Mouse (Mus musculus) embryonic facial prominence, embryonic 14.5 days (tissue): ENCODE results near the gene BC052040. TPM values are rescaled to one million over a fixed set of nuclear protein-coding genes. Genes with fewer than 3 reads are reported as not detected.

Source experiments
- ATAC-seq: fragments of 200-750 bp; cut with Nextera tagmentation; 2 replicates; pipeline ENCODE4 v1.8.0; 2017; ENCODE audit warnings: low read depth, moderate number of reproducible peaks, moderate TSS enrichment
- DNase-seq: peaks from one replicate; pipeline ENCODE4 v3.0.0-alpha.2; 2015; ENCODE audit warnings: low spot score
- H3K27ac ChIP-seq: fragments of 300-500 bp; sonication (generic); replicated peaks from 2 replicates; pipeline ENCODE4 v1.5.1; 2014; ENCODE audit warnings: low read depth, mild to moderate bottlenecking, low read length, moderate library complexity
- H3K27me3 ChIP-seq: fragments of 300-500 bp; sonication (generic); replicated peaks from 2 replicates; pipeline ENCODE4 v1.6.1; 2014; ENCODE audit warnings: low read length; ENCODE audit not compliant: control insufficient read depth, insufficient read depth
- H3K36me3 ChIP-seq: fragments of 300-500 bp; sonication (generic); 2 replicates; pipeline ENCODE4 v1.6.1; 2014; ENCODE audit warnings: low read length, mixed read lengths; ENCODE audit not compliant: control insufficient read depth, insufficient read depth
- H3K4me1 ChIP-seq: fragments of 300-500 bp; sonication (generic); 2 replicates; pipeline ENCODE4 v1.6.1; 2014; ENCODE audit warnings: antibody characterized with exemption, low read length; ENCODE audit not compliant: control insufficient read depth, insufficient read depth
- H3K4me2 ChIP-seq: fragments of 300-500 bp; sonication (generic); 2 replicates; pipeline ENCODE4 v1.6.1; 2014; ENCODE audit warnings: low read depth, mild to moderate bottlenecking, low read length, moderate library complexity, mixed read lengths
- H3K4me3 ChIP-seq: fragments of 300-500 bp; sonication (generic); 2 replicates; pipeline ENCODE4 v1.5.1; 2014; ENCODE audit warnings: low read depth, mild to moderate bottlenecking, low read length
- H3K9ac ChIP-seq: fragments of 300-500 bp; sonication (generic); 2 replicates; pipeline ENCODE4 v1.6.1; 2014; ENCODE audit warnings: low read depth, mild to moderate bottlenecking, low read length, moderate library complexity, mixed read lengths
- H3K9me3 ChIP-seq: fragments of 300-500 bp; sonication (generic); 2 replicates; pipeline ENCODE4 v1.6.1; 2016; ENCODE audit warnings: low read length; ENCODE audit not compliant: control insufficient read depth
- WGBS: fragments of 180-500 bp; shearing (Covaris S2); extraction: QIAGEN DNeasy Blood & Tissue Kit; methylation state at CpG from one replicate; pipeline ENCODE4 v1.1.7; 2014; 5-methylcytosine and 5-hydroxymethylcytosine counted together
- polyA plus RNA-seq: library from polyadenylated mRNA; unstranded; fragments of >200 nt; fragmentation: Nextera tagmentation; extraction: Ambion mirVana; gene quantifications from 2 replicates; pipeline ENCODE4 v1.2.1, GENCODE M21; 2014

The BC052040 gene
- polyA plus RNA-seq, 1 experiment from 2014 or later = 9.8 TPM

- WGBS = 76% methylated on average over 6 of the region's 6 CpGs
- no peaks in the 10 kb centered on the region for H3K36me3 ChIP-seq
These were observed 79.0 kb downstream of the BC052040 start for GRCm38 (mm10) chr2:115660213-115661120.

GRCm38 (mm10) chr2:115667516-115667915 lies 86.0 kb downstream of the BC052040 start:
- ATAC-seq (no peak), DNase-seq (no peak)
- no peaks in the 10 kb centered on the region for H3K9me3 ChIP-seq
- H3K27me3 ChIP-seq = no peaks in the 10 kb centered on the region
- no peaks in the 10 kb centered on the region for H3K4me1 ChIP-seq
- H3K27ac ChIP-seq = no peak overlapping the region
- no peak overlapping the region for H3K9ac ChIP-seq
- 66% methylated on average over 2 of the region's 2 CpGs for WGBS
- H3K36me3 ChIP-seq = no peaks in the 10 kb centered on the region
- no peak overlapping the region for H3K4me3 ChIP-seq
- no peak overlapping the region for H3K4me2 ChIP-seq

More at GRCm38 (mm10) chr2:115660213-115661120, 79.0 kb downstream of the BC052040 start:
- peaks cover 2% of the 10 kb centered on the region; the same call in 1 of the 2 replicates for H3K4me1 ChIP-seq
- no peak overlapping the region for H3K4me3 ChIP-seq
- H3K9me3 ChIP-seq = no peaks in the 10 kb centered on the region
- H3K4me2 ChIP-seq = no peak overlapping the region
- H3K27ac ChIP-seq = no peak overlapping the region
- DNase-seq (no peak), ATAC-seq (no peak)
- no peak overlapping the region for H3K9ac ChIP-seq
- H3K27me3 ChIP-seq = no peaks in the 10 kb centered on the region

- Histone ChIP-seq H3K9me3 (no peaks in the 10 kb centered on the region), H3K27ac (no peak overlapping the region), H3K4me3 (no peak overlapping the region), H3K4me1 (no peaks in the 10 kb centered on the region), H3K9ac (no peak overlapping the region), H3K36me3 (no peaks in the 10 kb centered on the region), H3K27me3 (no peaks in the 10 kb centered on the region), H3K4me2 (no peak overlapping the region)
- no peak for ATAC-seq
- 91% methylated on average over 7 of the region's 7 CpGs for WGBS
- no peak for DNase-seq
These were observed 91.6 kb downstream of the BC052040 start for GRCm38 (mm10) chr2:115673054-115673660.

GRCm38 (mm10) chr2:115678786-115679185 lies 97.3 kb downstream of the BC052040 start:
- Histone ChIP-seq H3K4me2 (no peak overlapping the region), H3K9ac (no peak overlapping the region), H3K36me3 (no peaks in the 10 kb centered on the region), H3K27ac (no peak overlapping the region), H3K4me3 (no peak overlapping the region), H3K27me3 (no peaks in the 10 kb centered on the region), H3K4me1 (no peaks in the 10 kb centered on the region), H3K9me3 (no peaks in the 10 kb centered on the region)
- DNase-seq (no peak), ATAC-seq (no peak)
- whole genome bisulfite sequencing = 79% methylated on average over 5 of the region's 5 CpGs

GRCm38 (mm10) chr2:115685250-115685649 lies 103.7 kb downstream of the BC052040 start:
- Histone ChIP-seq H3K27me3 (no peaks in the 10 kb centered on the region), H3K27ac (no peak overlapping the region), H3K4me3 (no peak overlapping the region), H3K4me1 (no peaks in the 10 kb centered on the region), H3K9ac (no peak overlapping the region), H3K36me3 (no peaks in the 10 kb centered on the region), H3K9me3 (no peaks in the 10 kb centered on the region), H3K4me2 (no peak overlapping the region)
- ATAC-seq (no peak), DNase-seq (no peak)
- 80% methylated on average over 3 of the region's 3 CpGs for WGBS

- Histone ChIP-seq H3K27ac (no peak overlapping the region), H3K4me2 (no peak overlapping the region), H3K4me1 (no peaks in the 10 kb centered on the region), H3K36me3 (no peaks in the 10 kb centered on the region), H3K4me3 (no peak overlapping the region), H3K9ac (no peak overlapping the region), H3K27me3 (no peaks in the 10 kb centered on the region), H3K9me3 (no peaks in the 10 kb centered on the region)
- ATAC-seq (no peak), DNase-seq (no peak)
- WGBS = 92% methylated on average over 4 of the region's 4 CpGs
These were observed 106.1 kb downstream of the BC052040 start for GRCm38 (mm10) chr2:115687612-115688011.

- ATAC-seq = peak; percentile 60; the same call in 1 of the 2 replicates
- no peaks in the 10 kb centered on the region for H3K27me3 ChIP-seq
- peak; percentile 27 for DNase-seq
- no peak overlapping the region for H3K4me2 ChIP-seq
- no peak overlapping the region for H3K9ac ChIP-seq
- no peak overlapping the region for H3K4me3 ChIP-seq
- no peaks in the 10 kb centered on the region for H3K4me1 ChIP-seq
- H3K27ac ChIP-seq = no peak overlapping the region
- WGBS = 80% methylated on average over 6 of the region's 6 CpGs
- no peaks in the 10 kb centered on the region for H3K36me3 ChIP-seq
- no peaks in the 10 kb centered on the region for H3K9me3 ChIP-seq
These were observed 106.8 kb downstream of the BC052040 start for GRCm38 (mm10) chr2:115688282-115688681.

GRCm38 (mm10) chr2:115693841-115694240 lies 112.3 kb downstream of the BC052040 start:
- H3K9me3 ChIP-seq = no peaks in the 10 kb centered on the region
- no peak overlapping the region for H3K27ac ChIP-seq
- DNase-seq (no peak), ATAC-seq (no peak)
- H3K9ac ChIP-seq = no peak overlapping the region
- H3K4me1 ChIP-seq = no peaks in the 10 kb centered on the region
- no peak overlapping the region for H3K4me3 ChIP-seq
- H3K27me3 ChIP-seq = no peaks in the 10 kb centered on the region
- H3K4me2 ChIP-seq = no peak overlapping the region
- 65% methylated on average over 3 of the region's 3 CpGs for WGBS
- H3K36me3 ChIP-seq = no peaks in the 10 kb centered on the region
